Mouse (Mus musculus) heart, embryonic 14.5 days (tissue): ENCODE measurements around the gene Hpcal1. TPM values are rescaled to one million over a fixed set of nuclear protein-coding genes. Genes with fewer than 3 reads are reported as not detected.

Experiments
- ATAC-seq: fragments of 200-750 bp; cut with Nextera tagmentation; 2 replicates; pipeline ENCODE4 v1.8.0; 2017; ENCODE audit warnings: low read depth, moderate TSS enrichment; ENCODE audit not compliant: insufficient number of reproducible peaks, insufficient read depth, low FRiP score
- H3K27ac ChIP-seq, 2 experiments: fragments of 200-500 bp in 1 of 2; fragments of 300-500 bp in 1 of 2; sonication (generic) in 1 of 2; replicated peaks in 1 of 2; 2 replicates each; pipeline ENCODE4 v1.5.1; 2012 to 2014; ENCODE audit warnings: low read depth in 2 of 2, low read length in 2 of 2, control low read depth in 1 of 2, mild to moderate bottlenecking in 1 of 2, mixed read lengths in 1 of 2; ENCODE audit not compliant: control insufficient read depth in 1 of 2, insufficient read depth in 1 of 2
- H3K27me3 ChIP-seq: fragments of 300-500 bp; sonication (generic); 2 replicates; pipeline ENCODE4 v1.6.1; 2014; ENCODE audit warnings: mild to moderate bottlenecking, low read length, control low read depth; ENCODE audit not compliant: control insufficient read depth, insufficient read depth
- H3K36me3 ChIP-seq: fragments of 300-500 bp; sonication (generic); 2 replicates; pipeline ENCODE4 v1.6.1; 2014; ENCODE audit warnings: mild to moderate bottlenecking, control low read depth, low read length, mixed read lengths; ENCODE audit not compliant: control insufficient read depth, insufficient read depth
- H3K4me1 ChIP-seq, 2 experiments: fragments of 200-500 bp in 1 of 2; fragments of 300-500 bp in 1 of 2; sonication (generic) in 1 of 2; 2 replicates each; pipeline ENCODE4 v1.6.1; 2012 to 2014; ENCODE audit warnings: low read length in 2 of 2, control low read depth in 1 of 2, mixed read lengths in 1 of 2; ENCODE audit not compliant: control insufficient read depth in 2 of 2, insufficient read depth in 2 of 2
- H3K4me2 ChIP-seq: fragments of 300-500 bp; sonication (generic); 2 replicates; pipeline ENCODE4 v1.6.1; 2014; ENCODE audit warnings: mild to moderate bottlenecking, low read length
- H3K4me3 ChIP-seq, 2 experiments: fragments of 200-500 bp in 1 of 2; fragments of 300-500 bp in 1 of 2; sonication (generic) in 1 of 2; 2 replicates each; pipeline ENCODE4 v1.5.1; 2012 to 2014; ENCODE audit warnings: low read length in 2 of 2, mild to moderate bottlenecking in 2 of 2, control low read depth in 1 of 2, low read depth in 1 of 2, moderate library complexity in 1 of 2; ENCODE audit not compliant: control insufficient read depth in 1 of 2, insufficient read depth in 1 of 2
- H3K9ac ChIP-seq: fragments of 300-500 bp; sonication (generic); 2 replicates; pipeline ENCODE4 v1.6.1; 2014; ENCODE audit warnings: mild to moderate bottlenecking, low read length
- H3K9me3 ChIP-seq: fragments of 300-500 bp; sonication (generic); 2 replicates; pipeline ENCODE4 v1.6.1; 2016; ENCODE audit warnings: low read length, control low read depth; ENCODE audit not compliant: control insufficient read depth
- WGBS: fragments of 180-500 bp; shearing (Covaris S2); extraction: QIAGEN DNeasy Blood & Tissue Kit; methylation state at CpG from one replicate; pipeline ENCODE4 v1.1.7; 2014; 5-methylcytosine and 5-hydroxymethylcytosine counted together
- polyA plus RNA-seq: library from polyadenylated mRNA; unstranded; fragments of >200 nt; fragmentation: Nextera tagmentation; extraction: Ambion mirVana; gene quantifications from 2 replicates; pipeline ENCODE4 v1.2.1, GENCODE M21; 2014

Hpcal1 gene
- polyA plus RNA-seq, 1 experiment from 2014 or later, result 22.5 TPM

DNA sequence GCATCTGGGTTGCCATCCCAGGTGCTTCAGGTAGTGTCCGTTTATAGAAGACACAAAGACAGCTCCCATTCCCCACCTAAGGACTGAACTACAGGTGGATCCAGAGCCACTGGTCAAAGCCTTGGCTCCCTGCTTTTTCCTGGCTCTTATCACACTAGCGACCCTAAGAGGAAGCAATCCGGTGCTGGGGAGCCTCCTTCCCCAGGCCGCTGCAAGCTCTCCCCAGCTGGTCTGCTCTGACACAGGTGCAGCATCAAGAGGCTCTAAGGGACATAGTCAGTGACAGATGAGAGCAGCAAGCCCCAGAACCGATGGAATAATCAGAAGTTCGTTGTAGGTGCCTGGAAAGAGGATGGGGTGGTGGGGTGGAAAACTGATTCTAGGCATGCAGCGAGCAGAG, 54.8 kb downstream of the Hpcal1 start:
- Histone ChIP-seq H3K27me3 (no peaks in the 10 kb centered on the region), H3K27ac (no peak overlapping the region), H3K36me3 (no peaks in the 10 kb centered on the region), H3K4me3 (no peak overlapping the region), H3K9me3 (no peaks in the 10 kb centered on the region), H3K4me2 (no peak overlapping the region), H3K4me1 (peaks cover 48 to 56% of the 10 kb centered on the region in 2 experiments), H3K9ac (no peak overlapping the region)
- no peak for ATAC-seq
- WGBS, result 65% methylated on average over 7 of the region's 7 CpGs

DNA sequence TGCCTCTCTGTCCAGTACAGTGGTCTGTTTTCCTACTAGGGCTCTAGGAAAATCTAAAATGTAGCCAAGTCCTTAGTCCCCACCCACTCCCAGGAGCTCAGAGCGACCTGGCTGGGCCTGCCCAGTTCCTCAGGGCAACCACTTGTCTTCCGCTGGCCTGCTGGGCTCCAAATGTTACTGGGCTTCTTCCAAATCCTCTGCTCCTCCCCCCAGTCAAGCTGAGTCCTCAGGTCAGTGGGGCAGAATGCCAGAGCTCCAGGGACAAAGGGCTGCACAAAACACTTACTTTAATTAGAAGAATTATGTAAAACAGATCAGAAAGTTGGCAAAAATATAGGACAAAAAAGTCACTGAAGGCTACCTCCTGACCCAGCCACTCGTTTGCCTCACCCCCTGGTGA, 56.1 kb downstream of the Hpcal1 start:
- ATAC-seq, result peak; percentile 48; the same call in 1 of the 2 replicates
- H3K4me2 ChIP-seq, result no peak overlapping the region
- H3K4me3 ChIP-seq, result no peak overlapping the region
- H3K9ac ChIP-seq, result no peak overlapping the region
- H3K4me1 ChIP-seq, result peaks cover 50 to 58% of the 10 kb centered on the region in 2 experiments
- no peak overlapping the region for H3K27ac ChIP-seq
- no peaks in the 10 kb centered on the region for H3K9me3 ChIP-seq
- no peaks in the 10 kb centered on the region for H3K36me3 ChIP-seq
- H3K27me3 ChIP-seq, result no peaks in the 10 kb centered on the region
- WGBS, result 23% methylated on average over 3 of the region's 3 CpGs

DNA sequence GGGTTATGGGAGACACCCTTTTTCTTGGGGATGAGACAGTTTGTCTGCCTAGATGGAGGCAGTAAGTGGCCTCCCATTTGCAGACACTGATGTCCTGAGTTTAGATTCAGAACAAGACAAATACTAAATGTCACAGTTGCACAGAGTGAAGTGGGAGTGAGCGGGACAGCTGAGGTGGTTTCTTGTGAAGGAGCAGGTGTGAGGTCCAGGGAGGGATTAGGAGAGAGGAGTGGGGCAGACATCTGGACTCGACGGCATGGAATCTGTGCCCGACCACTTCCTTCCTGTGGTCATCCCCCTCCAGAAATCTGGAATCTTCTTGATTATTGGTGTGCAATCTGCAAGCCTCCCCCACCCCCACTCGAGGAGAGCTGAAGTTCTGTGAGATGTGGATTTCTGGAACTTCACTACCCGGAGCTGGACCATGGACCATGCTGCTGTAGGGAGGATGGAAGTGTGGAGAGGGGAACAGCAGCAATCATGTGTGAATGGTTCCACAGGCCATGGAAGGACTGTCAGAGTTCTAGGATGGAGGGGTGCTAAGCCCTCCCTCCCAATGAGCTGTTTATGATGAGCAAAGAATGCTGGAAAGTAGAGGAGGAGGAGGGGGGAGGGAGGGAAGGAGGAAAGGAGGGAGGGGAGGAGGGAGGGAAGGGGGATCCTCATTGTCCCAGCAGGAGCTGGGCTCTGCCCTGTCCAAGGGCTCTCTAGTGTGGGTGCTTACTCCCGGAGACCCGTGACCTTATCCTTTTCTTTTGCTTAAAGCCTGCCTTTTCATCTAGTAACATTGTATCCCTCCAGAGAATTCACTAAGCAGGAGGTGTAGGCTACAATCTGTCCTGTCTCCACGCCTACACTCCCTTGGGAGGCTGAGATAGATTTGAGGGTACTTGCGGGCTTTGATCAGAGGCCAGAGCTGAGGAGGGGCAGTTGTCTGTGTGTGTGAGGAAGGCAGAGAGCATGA, 56.8 kb downstream of the Hpcal1 start:
- H3K27me3 ChIP-seq, result no peaks in the 10 kb centered on the region
- H3K36me3 ChIP-seq, result no peaks in the 10 kb centered on the region
- WGBS, result 47% methylated on average over 10 of the region's 10 CpGs
- H3K9ac ChIP-seq, result no peak overlapping the region
- ATAC-seq, result no peak
- H3K4me2 ChIP-seq, result no peak overlapping the region
- no peak overlapping the region for H3K27ac ChIP-seq
- no peak overlapping the region for H3K4me3 ChIP-seq
- peaks cover 47 to 51% of the 10 kb centered on the region in 2 experiments for H3K4me1 ChIP-seq
- H3K9me3 ChIP-seq, result no peaks in the 10 kb centered on the region

DNA sequence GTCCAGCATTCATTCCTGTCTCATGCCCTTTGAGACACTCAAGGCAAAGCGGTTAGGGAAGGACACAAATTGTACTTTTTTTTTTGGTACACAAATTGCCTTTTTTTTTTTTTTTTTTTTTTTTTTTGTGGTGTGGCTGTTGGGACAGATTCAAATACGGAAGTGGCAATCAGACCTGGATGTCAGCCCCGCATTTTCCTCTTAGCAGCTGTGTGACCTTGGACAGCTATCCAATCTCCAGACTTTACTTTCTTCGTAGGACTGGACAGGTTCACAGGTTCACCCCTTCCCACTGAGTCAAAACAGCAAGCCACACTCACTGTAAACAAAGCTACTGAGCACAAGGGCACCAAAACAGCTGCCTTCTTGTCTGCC, 57.5 kb downstream of the Hpcal1 start:
- Histone ChIP-seq H3K27ac (no peak overlapping the region), H3K4me1 (peaks cover 42 to 45% of the 10 kb centered on the region in 2 experiments)
- ATAC-seq, result no peak

DNA sequence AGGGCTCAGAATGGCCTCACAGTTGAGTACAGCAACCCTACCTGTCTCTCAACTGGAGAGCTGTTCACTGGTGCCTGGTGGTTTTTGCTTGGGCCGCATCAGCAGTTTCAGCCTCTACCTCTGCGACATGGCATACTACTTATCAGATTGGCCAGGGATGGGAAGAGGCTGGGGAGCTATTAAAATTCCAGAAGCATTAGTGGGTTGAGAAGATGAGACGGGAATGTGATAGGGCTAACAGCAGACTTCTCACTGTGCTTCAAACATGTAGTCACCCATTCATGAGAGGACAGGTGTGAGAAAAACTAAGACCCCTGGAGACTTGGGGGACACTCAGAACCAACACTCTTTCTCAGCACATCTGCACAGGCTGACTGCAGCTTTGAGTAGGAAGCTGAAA, 59.1 kb downstream of the Hpcal1 start:
- no peaks in the 10 kb centered on the region for H3K36me3 ChIP-seq
- no peak for ATAC-seq
- no peak overlapping the region; the same call in 1 of the 2 replicates for H3K9ac ChIP-seq
- H3K27ac ChIP-seq, result peak overlapping the region; percentile 25 to 46
- H3K4me2 ChIP-seq, result no peak overlapping the region
- H3K9me3 ChIP-seq, result no peaks in the 10 kb centered on the region
- 38% methylated on average over 3 of the region's 3 CpGs for WGBS
- H3K4me1 ChIP-seq, result peaks cover 39 to 41% of the 10 kb centered on the region in 2 experiments
- no peaks in the 10 kb centered on the region; the same call in 1 of the 2 replicates for H3K27me3 ChIP-seq
- no peak overlapping the region for H3K4me3 ChIP-seq

More for the DNA sequence above, 57.5 kb downstream of the Hpcal1 start:
- no peak overlapping the region for H3K9ac ChIP-seq
- no peak overlapping the region for H3K4me3 ChIP-seq
- H3K9me3 ChIP-seq, result no peaks in the 10 kb centered on the region
- no peaks in the 10 kb centered on the region for H3K36me3 ChIP-seq
- no peak overlapping the region for H3K4me2 ChIP-seq
- WGBS, result 38% methylated on average over 4 of the region's 4 CpGs
- no peaks in the 10 kb centered on the region; the same call in 1 of the 2 replicates for H3K27me3 ChIP-seq

DNA sequence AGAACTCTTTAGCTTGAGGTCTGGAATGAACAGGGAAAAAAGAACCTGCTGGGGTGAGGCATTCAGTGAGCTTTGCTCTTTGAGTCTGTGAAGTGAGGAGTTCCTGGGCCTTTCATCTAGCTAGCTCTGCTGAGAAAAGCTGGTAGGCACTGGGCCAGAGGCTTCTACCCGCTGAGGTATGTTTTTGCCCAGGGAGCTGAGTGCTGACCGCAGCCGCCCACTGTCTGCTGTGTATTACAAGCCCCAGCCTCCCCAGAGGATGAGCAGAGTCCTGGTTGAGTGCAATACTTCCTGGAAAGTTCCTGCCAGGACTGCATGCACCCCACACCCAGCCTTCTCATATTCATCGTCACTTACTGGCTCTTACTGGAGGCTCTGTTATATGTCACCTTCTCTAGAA, 59.8 kb downstream of the Hpcal1 start:
- Histone ChIP-seq H3K27ac (peak overlapping the region; percentile 25 to 46), H3K36me3 (no peaks in the 10 kb centered on the region), H3K4me3 (no peak overlapping the region), H3K9me3 (no peaks in the 10 kb centered on the region), H3K27me3 (no peaks in the 10 kb centered on the region; the same call in 1 of the 2 replicates), H3K9ac (peak overlapping the region; percentile 21; the same call in 1 of the 2 replicates), H3K4me2 (no peak overlapping the region), H3K4me1 (peaks cover 39 to 41% of the 10 kb centered on the region in 2 experiments)
- no peak for ATAC-seq
- 11% methylated on average over 4 of the region's 4 CpGs for WGBS

DNA sequence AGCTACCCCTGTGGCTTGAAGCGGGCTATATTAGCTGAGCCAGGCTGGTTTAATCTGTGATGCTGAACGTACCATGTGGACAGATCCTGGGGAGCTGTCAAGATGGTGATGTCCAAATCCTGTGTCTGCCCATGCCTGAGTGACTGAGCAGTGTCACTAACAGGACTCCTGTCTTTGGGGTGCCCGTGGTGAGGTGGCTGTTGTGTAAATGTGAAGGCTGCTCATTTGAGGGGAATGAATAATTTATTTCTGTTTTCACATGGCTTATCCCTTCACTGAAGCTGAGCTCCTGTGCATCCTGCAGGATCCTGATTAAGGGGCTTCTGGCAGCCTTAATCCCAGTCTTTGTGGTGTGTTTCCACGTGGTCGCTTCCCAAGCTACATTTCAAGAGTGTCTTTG, 62.2 kb downstream of the Hpcal1 start:
- 65% methylated on average over 5 of the region's 5 CpGs for WGBS
- Histone ChIP-seq H3K9ac (no peak overlapping the region), H3K27me3 (no peaks in the 10 kb centered on the region; the same call in 1 of the 2 replicates), H3K36me3 (no peaks in the 10 kb centered on the region), H3K9me3 (no peaks in the 10 kb centered on the region), H3K27ac (no peak overlapping the region), H3K4me1 (peaks cover 20 to 21% of the 10 kb centered on the region in 2 experiments), H3K4me3 (no peak overlapping the region), H3K4me2 (no peak overlapping the region)
- ATAC-seq, result no peak
